Mouse (Mus musculus) bone marrow macrophage, adult 2 months (primary cell): Measurements from ENCODE around the gene Il20rb. TPM values are rescaled to one million over a fixed set of nuclear protein-coding genes. Genes with fewer than 3 reads are reported as not detected.

Experiments used
- H3K27ac ChIP-seq: 2 replicates; pipeline ENCODE4 v1.5.1; 2012; ENCODE audit warnings: low read depth, low read length; ENCODE audit not compliant: insufficient read depth
- H3K4me1 ChIP-seq: 2 replicates; pipeline ENCODE4 v1.6.1; 2012; ENCODE audit warnings: low read length; ENCODE audit not compliant: control insufficient read depth, insufficient read depth
- H3K4me3 ChIP-seq: 2 replicates; pipeline ENCODE4 v1.5.1; 2012; ENCODE audit warnings: mild to moderate bottlenecking, low read length, moderate library complexity; ENCODE audit not compliant: insufficient read depth
- CTCF ChIP-seq: IDR thresholded peaks from 2 replicates; pipeline ENCODE4 v1.5.1; 2012; ENCODE audit warnings: low read depth, mild to moderate bottlenecking, low read length, moderate library complexity
- POLR2A ChIP-seq: IDR thresholded peaks from 2 replicates; pipeline ENCODE4 v1.6.1; 2012; ENCODE audit warnings: mild to moderate bottlenecking, low read depth, low read length, borderline replicate concordance
- polyA plus RNA-seq: library from polyadenylated mRNA; stranded (reverse); fragments of >200 nt; gene quantifications from 2 replicates; pipeline ENCODE4 v1.2.4, GENCODE M21; 2012; ENCODE audit not compliant: missing spikeins, insufficient read depth, insufficient read length

Il20rb gene
- polyA plus RNA-seq, 1 experiment = 1.1 TPM

GRCm38 (mm10) chr9:100436865-100437595 is 49.6 kb downstream of the Il20rb start:
- TF ChIP-seq POLR2A = no peak
- no peak for TF ChIP-seq CTCF

GRCm38 (mm10) chr9:100431355-100431754 is 55.2 kb downstream of the Il20rb start:
- TF ChIP-seq POLR2A (no peak), CTCF (no peak)
- Histone ChIP-seq H3K4me3 (no peak overlapping the region), H3K4me1 (peaks cover 12% of the 10 kb centered on the region), H3K27ac (no peak overlapping the region)

More at GRCm38 (mm10) chr9:100436865-100437595, 49.6 kb downstream of the Il20rb start:
- Histone ChIP-seq H3K27ac (no peak overlapping the region), H3K4me1 (peaks cover 26% of the 10 kb centered on the region), H3K4me3 (no peak overlapping the region)

- Histone ChIP-seq H3K4me3 (no peak overlapping the region), H3K27ac (no peak overlapping the region), H3K4me1 (peaks cover 10% of the 10 kb centered on the region)
- TF ChIP-seq POLR2A (no peak), CTCF (no peak)
These were observed 55.7 kb downstream of the Il20rb start for GRCm38 (mm10) chr9:100430911-100431310.

GRCm38 (mm10) chr9:100419644-100420043 is 66.9 kb downstream of the Il20rb start:
- H3K27ac ChIP-seq = no peak overlapping the region
- no peaks in the 10 kb centered on the region for H3K4me1 ChIP-seq
- TF ChIP-seq CTCF = no peak
- no peak for TF ChIP-seq POLR2A
- no peak overlapping the region for H3K4me3 ChIP-seq

GRCm38 (mm10) chr9:100419103-100419502 is 67.5 kb downstream of the Il20rb start:
- Histone ChIP-seq H3K4me3 (no peak overlapping the region), H3K27ac (no peak overlapping the region)
- no peak for TF ChIP-seq POLR2A
- no peak for TF ChIP-seq CTCF

GRCm38 (mm10) chr9:100416756-100417155 is 69.8 kb downstream of the Il20rb start:
- Histone ChIP-seq H3K4me3 (no peak overlapping the region), H3K27ac (no peak overlapping the region), H3K4me1 (no peaks in the 10 kb centered on the region)
- no peak for TF ChIP-seq POLR2A
- no peak for TF ChIP-seq CTCF

More at GRCm38 (mm10) chr9:100419103-100419502, 67.5 kb downstream of the Il20rb start:
- H3K4me1 ChIP-seq = no peaks in the 10 kb centered on the region

GRCm38 (mm10) chr9:100416299-100416698 is 70.3 kb downstream of the Il20rb start:
- TF ChIP-seq POLR2A = no peak
- no peak for TF ChIP-seq CTCF
- Histone ChIP-seq H3K4me1 (no peaks in the 10 kb centered on the region), H3K4me3 (no peak overlapping the region), H3K27ac (no peak overlapping the region)

- Histone ChIP-seq H3K4me3 (no peak overlapping the region), H3K4me1 (no peaks in the 10 kb centered on the region)
- TF ChIP-seq POLR2A (no peak), CTCF (no peak)
These were observed 71.1 kb downstream of the Il20rb start for GRCm38 (mm10) chr9:100415328-100415979.

More at GRCm38 (mm10) chr9:100415328-100415979, 71.1 kb downstream of the Il20rb start:
- no peak overlapping the region for H3K27ac ChIP-seq

Other genes starting within 250 kb of the Il20rb start
- gene Nck1, start 59.3 kb upstream of the Il20rb start, polyA plus RNA-seq = 46.8 and 52.9 TPM in 2 replicates
- gene Slc35g2, start 84.3 kb upstream of the Il20rb start, polyA plus RNA-seq = not detected in 2 replicates
- gene Stag1, start 111.0 kb upstream of the Il20rb start, polyA plus RNA-seq = 34.1 and 35.9 TPM in 2 replicates